Mouse (Mus musculus) stomach, embryonic 14.5 days (tissue): ENCODE data around the gene Mapk1ip1l. TPM values are rescaled to one million over a fixed set of nuclear protein-coding genes. Genes with fewer than 3 reads are reported as not detected.
"Not testable (repeated sequence)": the region's sequence is repeated elsewhere in the genome, so short reads cannot be mapped to it uniquely, and the experiment has no call there.

Source experiments
- ATAC-seq: fragments of 200-750 bp; cut with Nextera tagmentation; 2 replicates; pipeline ENCODE4 v1.8.0; 2017; ENCODE audit warnings: low read depth, moderate TSS enrichment; ENCODE audit not compliant: insufficient number of reproducible peaks, insufficient read depth, low FRiP score
- H3K27ac ChIP-seq: fragments of 300-500 bp; sonication (generic); 2 replicates; pipeline ENCODE4 v1.5.1; 2014; ENCODE audit warnings: mild to moderate bottlenecking, low read length, moderate library complexity, mixed read lengths
- H3K27me3 ChIP-seq: fragments of 300-500 bp; sonication (generic); 2 replicates; pipeline ENCODE4 v1.6.1; 2014; ENCODE audit warnings: low read length, control low read depth, mixed read lengths; ENCODE audit not compliant: control insufficient read depth, insufficient read depth
- H3K36me3 ChIP-seq: fragments of 300-500 bp; sonication (generic); 2 replicates; pipeline ENCODE4 v1.6.1; 2014; ENCODE audit warnings: mild to moderate bottlenecking, control low read depth, low read length, moderate library complexity, mixed read lengths; ENCODE audit not compliant: control insufficient read depth, insufficient read depth
- H3K4me1 ChIP-seq: fragments of 300-500 bp; sonication (generic); 2 replicates; pipeline ENCODE4 v1.6.1; 2014; ENCODE audit warnings: low read length, control low read depth, mixed read lengths; ENCODE audit not compliant: control insufficient read depth, insufficient read depth
- H3K4me2 ChIP-seq: fragments of 300-500 bp; sonication (generic); replicated peaks from 2 replicates; pipeline ENCODE4 v1.6.1; 2014; ENCODE audit warnings: low read depth, low read length, control low read depth
- H3K4me3 ChIP-seq: fragments of 300-500 bp; sonication (generic); 2 replicates; pipeline ENCODE4 v1.5.1; 2014; ENCODE audit warnings: low read depth, low read length, control low read depth
- H3K9ac ChIP-seq: fragments of 300-500 bp; sonication (generic); replicated peaks from 2 replicates; pipeline ENCODE4 v1.6.1; 2014; ENCODE audit warnings: low read depth, mild to moderate bottlenecking, control low read depth, low read length, moderate library complexity, mixed read lengths
- H3K9me3 ChIP-seq: fragments of 300-500 bp; sonication (generic); 2 replicates; pipeline ENCODE4 v1.6.1; 2016; ENCODE audit warnings: low read depth, low read length, control low read depth; ENCODE audit not compliant: control insufficient read depth
- WGBS: fragments of 180-500 bp; shearing (Covaris S2); extraction: QIAGEN DNeasy Blood & Tissue Kit; methylation state at CpG from one replicate; pipeline ENCODE4 v1.1.7; 2014; 5-methylcytosine and 5-hydroxymethylcytosine counted together
- polyA plus RNA-seq: library from polyadenylated mRNA; unstranded; fragments of >200 nt; fragmentation: Nextera tagmentation; extraction: Ambion mirVana; gene quantifications from 2 replicates; pipeline ENCODE4 v1.2.1, GENCODE M21; 2014

The Mapk1ip1l gene
- polyA plus RNA-seq, 1 experiment from 2014 or later, result 84.3 TPM

DNA sequence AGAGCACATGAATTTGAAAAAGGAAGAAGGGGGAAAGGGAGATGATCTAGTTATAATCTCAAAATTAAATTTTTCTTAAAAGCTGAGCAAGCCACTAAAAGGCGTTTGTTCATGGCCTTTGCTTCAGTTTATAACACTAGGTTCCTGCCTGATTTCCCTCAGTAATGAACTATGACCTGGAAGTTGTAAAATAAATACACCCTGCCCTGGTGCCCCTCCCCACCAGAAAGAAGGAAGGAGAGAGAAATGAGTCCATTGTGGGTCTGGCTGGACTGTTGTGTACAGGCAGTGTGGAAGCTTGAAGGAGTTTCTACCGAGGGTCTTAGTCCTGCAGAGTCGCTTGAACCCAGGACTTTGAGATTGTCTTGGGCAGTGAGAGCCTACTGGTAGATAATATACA lies 9.6 kb downstream of the Mapk1ip1l start:
- Histone ChIP-seq H3K27me3 (no peaks in the 10 kb centered on the region), H3K4me3 (no peak overlapping the region), H3K4me1 (no peaks in the 10 kb centered on the region), H3K9me3 (no peaks in the 10 kb centered on the region), H3K27ac (no peak overlapping the region), H3K36me3 (peaks cover 33% of the 10 kb centered on the region), H3K9ac (no peak overlapping the region), H3K4me2 (no peak overlapping the region)
- no peak for ATAC-seq
- 74% methylated on average over 3 of the region's 3 CpGs for WGBS

DNA sequence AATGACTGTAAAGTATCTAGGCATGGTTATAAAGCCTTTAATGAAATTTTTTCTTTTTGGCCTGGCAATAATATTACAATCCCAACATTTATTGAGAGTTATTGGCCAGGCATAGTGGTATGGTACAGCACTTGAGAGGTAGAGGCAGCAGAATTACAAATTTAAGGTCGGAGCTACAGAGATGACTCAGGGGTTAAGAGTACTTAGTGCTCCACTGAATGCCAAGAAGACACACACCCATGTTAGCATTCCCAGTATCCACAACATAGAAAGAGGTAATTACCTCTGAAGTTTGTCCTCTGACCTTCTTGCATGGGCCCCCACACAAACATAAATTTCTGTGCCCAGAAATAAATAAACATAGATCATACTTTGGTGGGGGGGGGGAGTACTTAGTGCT lies 11.0 kb downstream of the Mapk1ip1l start:
- 87% methylated on average over 1 of the region's 1 CpGs for WGBS
- H3K4me1 ChIP-seq, result no peaks in the 10 kb centered on the region
- H3K27ac ChIP-seq, result no peak overlapping the region
- no peak overlapping the region for H3K9ac ChIP-seq
- H3K9me3 ChIP-seq, result no peaks in the 10 kb centered on the region
- H3K4me2 ChIP-seq, result no peak overlapping the region
- no peak overlapping the region for H3K4me3 ChIP-seq
- ATAC-seq, result no peak
- H3K27me3 ChIP-seq, result no peaks in the 10 kb centered on the region
- H3K36me3 ChIP-seq, result peaks cover 31% of the 10 kb centered on the region

DNA sequence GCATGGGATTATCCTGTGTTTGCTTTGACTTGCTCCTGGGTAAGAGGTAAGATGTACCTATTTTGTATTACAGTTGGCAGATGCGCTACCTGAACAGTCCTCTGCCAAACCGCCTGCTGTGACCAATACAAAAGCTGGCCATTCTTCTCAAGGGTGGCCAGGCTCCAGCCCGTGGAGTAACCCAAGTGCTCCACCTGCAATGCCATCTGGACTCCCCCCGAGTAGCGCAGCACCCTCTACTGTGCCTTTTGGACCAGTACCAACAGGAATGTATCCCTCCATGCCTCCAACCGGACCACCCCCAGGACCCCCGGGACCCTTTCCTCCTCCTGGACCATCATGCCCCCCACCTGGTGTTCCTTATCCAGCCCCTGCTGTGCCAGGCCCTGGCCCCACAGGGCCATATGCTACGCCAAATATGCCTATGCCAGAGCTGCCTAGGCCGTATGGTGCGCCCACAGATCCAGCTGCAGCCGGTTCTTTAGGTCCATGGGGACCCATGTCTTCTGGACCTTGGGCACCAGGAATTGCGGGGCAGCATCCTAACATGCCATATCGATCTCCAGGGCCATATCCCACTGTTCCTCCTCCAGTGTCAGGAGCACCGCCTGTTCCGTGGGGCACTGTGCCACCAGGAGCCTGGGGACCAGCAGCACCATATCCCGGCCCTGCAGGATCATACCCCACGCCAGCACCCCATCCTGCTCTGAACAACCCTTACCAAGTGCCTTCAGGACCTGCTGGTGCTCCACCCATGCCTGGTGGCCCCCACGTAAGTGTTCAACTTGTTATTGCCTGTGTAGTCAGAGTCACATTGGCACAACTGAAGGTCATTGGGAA lies 12.5 kb downstream of the Mapk1ip1l start:
- Histone ChIP-seq H3K36me3 (peaks cover 40% of the 10 kb centered on the region), H3K9me3 (no peaks in the 10 kb centered on the region), H3K4me1 (no peaks in the 10 kb centered on the region), H3K27me3 (no peaks in the 10 kb centered on the region), H3K27ac (no peak overlapping the region), H3K4me2 (no peak overlapping the region), H3K4me3 (no peak overlapping the region), H3K9ac (no peak overlapping the region)
- WGBS, result 96% methylated on average over 18 of the region's 18 CpGs
- ATAC-seq, result no peak; the same call in 1 of the 2 replicates

DNA sequence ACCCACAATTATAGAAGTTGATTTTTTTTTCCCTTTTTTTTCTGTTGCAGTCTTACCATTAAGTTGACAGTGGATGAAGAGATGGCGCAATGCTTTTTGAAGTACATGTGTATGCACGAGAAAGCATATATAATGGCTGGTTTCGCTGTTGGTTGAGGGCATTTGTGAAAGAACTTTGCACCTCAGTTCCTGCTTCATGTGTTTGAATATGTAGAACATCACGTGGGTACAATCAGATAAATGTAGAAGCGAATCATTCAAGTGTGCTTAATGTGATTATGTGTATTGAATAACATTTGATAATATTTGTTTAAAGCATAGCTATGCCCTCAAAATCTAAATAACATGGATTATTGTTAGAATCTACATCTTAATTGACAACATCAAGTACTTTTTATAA lies 21.3 kb downstream of the Mapk1ip1l start:
- 93% methylated on average over 5 of the region's 5 CpGs for WGBS
- Histone ChIP-seq H3K36me3 (peaks cover 19% of the 10 kb centered on the region), H3K27ac (no peak overlapping the region), H3K27me3 (no peaks in the 10 kb centered on the region), H3K4me3 (no peak overlapping the region), H3K9me3 (no peaks in the 10 kb centered on the region), H3K4me1 (no peaks in the 10 kb centered on the region), H3K9ac (no peak overlapping the region), H3K4me2 (no peak overlapping the region)
- no peak for ATAC-seq

DNA sequence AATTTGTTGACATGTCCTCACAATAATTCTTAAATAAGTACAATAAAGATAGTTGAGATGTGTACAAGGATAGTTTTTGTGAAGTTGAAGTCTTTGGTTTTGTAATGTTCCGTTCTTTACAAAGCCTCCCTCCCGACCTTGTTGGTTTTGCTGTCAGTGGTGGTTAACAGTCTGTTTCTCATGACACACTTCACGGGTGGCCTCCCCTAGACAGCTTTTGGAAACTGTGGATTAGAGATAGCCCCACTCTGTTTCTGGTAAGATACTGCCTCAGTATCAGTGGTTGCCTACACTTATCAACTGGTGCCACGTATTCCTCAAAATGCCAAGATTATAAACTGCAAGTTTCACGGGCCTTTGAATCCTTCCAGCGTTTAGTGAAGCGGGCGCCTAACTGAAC lies 23.5 kb downstream of the Mapk1ip1l start:
- peaks cover 13% of the 10 kb centered on the region for H3K36me3 ChIP-seq
- not testable (repeated sequence) for H3K9me3 ChIP-seq, H3K4me3 ChIP-seq, H3K9ac ChIP-seq, H3K27ac ChIP-seq, H3K27me3 ChIP-seq, H3K4me1 ChIP-seq, H3K4me2 ChIP-seq, ATAC-seq
- WGBS, result 88% methylated on average over 6 of the region's 8 CpGs

DNA sequence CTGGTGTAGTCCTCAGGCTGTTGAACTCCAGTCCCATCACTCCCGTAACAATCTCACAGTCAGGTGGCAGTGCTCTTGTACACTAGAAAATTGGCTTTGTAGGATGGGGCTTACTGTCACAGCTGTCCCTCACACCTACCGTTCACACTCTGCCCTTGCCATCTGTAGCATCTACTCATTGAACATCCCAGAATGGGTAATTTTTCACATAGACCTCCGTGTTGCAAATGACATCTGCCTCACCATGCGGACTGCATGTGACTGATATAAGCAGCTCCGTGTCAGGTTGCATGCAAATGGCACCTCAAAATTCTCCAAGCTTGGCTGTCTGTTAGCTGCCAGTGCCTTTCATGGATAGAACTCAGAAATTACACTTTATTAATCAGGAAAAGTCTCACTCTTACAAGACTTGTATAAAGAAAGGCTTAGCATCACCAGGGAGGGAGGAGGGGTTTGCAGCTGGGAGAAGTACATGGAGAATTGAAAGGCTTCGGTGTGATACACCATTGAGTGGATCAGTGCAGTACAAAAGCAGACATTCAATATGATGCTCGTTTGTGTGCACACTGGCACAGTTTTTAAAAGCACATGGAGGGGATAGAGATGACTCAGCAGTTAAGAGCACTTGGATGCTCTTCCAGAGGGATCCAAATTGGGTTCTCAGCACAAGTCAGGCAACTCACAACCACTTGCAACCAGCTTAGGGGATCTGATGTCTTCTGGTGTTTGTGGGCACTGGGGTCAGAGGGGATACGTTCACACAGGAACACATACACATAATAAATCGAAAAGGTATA lies 28.1 kb downstream of the Mapk1ip1l start:
- H3K4me3 ChIP-seq, result no peak overlapping the region
- ATAC-seq, result no peak
- H3K9me3 ChIP-seq, result no peaks in the 10 kb centered on the region
- no peak overlapping the region for H3K4me2 ChIP-seq
- H3K4me1 ChIP-seq, result no peaks in the 10 kb centered on the region
- no peaks in the 10 kb centered on the region for H3K27me3 ChIP-seq
- H3K36me3 ChIP-seq, result no peaks in the 10 kb centered on the region
- no peak overlapping the region for H3K27ac ChIP-seq
- H3K9ac ChIP-seq, result no peak overlapping the region
- 85% methylated on average over 9 of the region's 9 CpGs for WGBS

DNA sequence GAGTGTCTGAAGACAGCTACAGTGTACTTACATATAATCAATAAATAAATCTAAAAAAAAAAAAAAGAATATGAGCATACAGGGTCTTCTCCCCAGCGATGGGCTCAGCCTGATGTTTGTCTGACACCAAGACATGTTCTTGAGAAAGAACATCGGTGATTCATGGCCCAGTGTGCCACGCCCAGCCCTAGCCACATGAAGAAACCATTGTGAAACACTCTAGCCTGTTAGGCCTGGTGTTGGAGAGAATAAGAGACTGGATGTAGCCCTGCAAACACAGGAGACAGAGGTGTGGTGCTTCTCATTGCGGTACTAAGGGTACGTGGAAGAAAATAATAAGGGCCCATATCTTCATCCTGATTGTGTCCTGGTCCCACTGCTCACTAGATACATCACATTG lies 29.3 kb downstream of the Mapk1ip1l start:
- H3K9ac ChIP-seq, result no peak overlapping the region
- H3K27me3 ChIP-seq, result no peaks in the 10 kb centered on the region
- H3K36me3 ChIP-seq, result no peaks in the 10 kb centered on the region
- H3K9me3 ChIP-seq, result no peaks in the 10 kb centered on the region
- H3K4me1 ChIP-seq, result no peaks in the 10 kb centered on the region
- H3K4me3 ChIP-seq, result no peak overlapping the region
- WGBS, result 87% methylated on average over 5 of the region's 5 CpGs
- no peak for ATAC-seq
- no peak overlapping the region for H3K4me2 ChIP-seq
- H3K27ac ChIP-seq, result no peak overlapping the region

DNA sequence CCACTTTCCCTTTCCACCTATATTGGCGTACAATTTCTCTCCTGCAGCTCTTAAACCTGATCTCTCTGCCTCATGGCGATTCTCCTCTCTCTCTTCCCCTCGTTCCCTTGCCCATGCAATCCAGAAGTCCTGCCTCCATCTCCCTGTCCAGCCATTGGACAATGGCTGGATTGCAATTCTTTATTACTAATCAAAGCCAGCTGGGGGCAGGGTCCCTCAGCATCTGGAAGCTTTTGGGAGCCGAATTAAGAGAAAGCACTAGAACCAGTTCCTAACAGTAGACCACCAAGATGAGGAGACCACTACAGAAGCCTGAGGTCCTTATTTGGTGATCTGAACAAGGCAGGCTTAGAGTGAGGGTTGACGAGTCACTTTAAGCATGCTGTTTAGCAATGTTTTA lies 33.9 kb downstream of the Mapk1ip1l start:
- H3K4me2 ChIP-seq, result no peak overlapping the region
- no peak overlapping the region for H3K9ac ChIP-seq
- no peaks in the 10 kb centered on the region for H3K36me3 ChIP-seq
- H3K4me1 ChIP-seq, result no peaks in the 10 kb centered on the region
- no peak for ATAC-seq
- H3K9me3 ChIP-seq, result no peaks in the 10 kb centered on the region
- 67% methylated on average over 5 of the region's 5 CpGs for WGBS
- no peaks in the 10 kb centered on the region for H3K27me3 ChIP-seq
- H3K4me3 ChIP-seq, result no peak overlapping the region
- H3K27ac ChIP-seq, result no peak overlapping the region
